Mouse (Mus musculus) ES-Bruce4 (cell line): Measurements from ENCODE around the gene H2al1a.
"Not testable (repeated sequence)": the region's sequence is repeated elsewhere in the genome, so short reads cannot be mapped to it uniquely, and the experiment has no call there.

Experiments used
- CTCF ChIP-seq: IDR thresholded peaks from one replicate; pipeline ENCODE4 v1.8.1; 2011; ENCODE audit warnings: low read depth, low read length
- EP300 ChIP-seq: IDR thresholded peaks from 2 replicates; pipeline ENCODE4 v1.6.1; 2011; ENCODE audit warnings: low read depth, low read length; ENCODE audit not compliant: insufficient read depth

GRCm38 (mm10) chrX:11305355-11305754 is 6.3 kb downstream of the H2al1a start, which contains the start of gene H2al1c:
- not testable (repeated sequence) for TF ChIP-seq EP300, CTCF
